8 mouse cellular contexts compared by ENCODE assay signal in genomic region chr6:114916715-114916992, GRCm38 (mm10). TPM values are rescaled to one million over a fixed set of nuclear protein-coding genes. Genes with fewer than 3 reads are reported as not detected.
A peak's percentile ranks its signal among the peaks of the same experiment; 100 is the strongest.
DNase-seq lines count a peak whose midpoint lies in the region; ATAC-seq lines count a peak whose summit lies in the region.

No protein-coding gene starts in this region.

- peak overlapping the region; percentile 67 for H3K4me2 ChIP-seq in heart, embryonic 11.5 days
- peak overlapping the region; percentile 61 for H3K4me2 ChIP-seq in embryonic facial prominence, embryonic 14.5 days (ENCODE audit: low read depth, low read length)
- H3K4me2 ChIP-seq in intestine, embryonic 16.5 days (ENCODE audit: low read depth, low read length) = peak overlapping the region; percentile 75
- peak overlapping the region; percentile 54 for H3K4me2 ChIP-seq in midbrain, embryonic 14.5 days (ENCODE audit: low read length)

- intact Hi-C loops in heart, postnatal 14 days (cut with DNase I) = no loop called here

- DNase-seq in heart, postnatal 14 days = no peak
- peak; percentile 79 for DNase-seq in embryonic facial prominence, embryonic 14.5 days (ENCODE audit: low spot score)
- no peak for DNase-seq in midbrain, embryonic 14.5 days
- no peak for DNase-seq in yolk sac, embryonic 10.5 days (ENCODE audit: low spot score)
- DNase-seq in cerebellum, postnatal 4 days (ENCODE audit: low spot score in 2 of 2) = no peak
- DNase-seq in frontal cortex, adult 2 months (ENCODE audit: extremely low spot score in 1 of 2, low spot score in 1 of 2) = no peak

- H3K27ac ChIP-seq in heart, embryonic 11.5 days (ENCODE audit: low read depth, low read length) = no peak overlapping the region
- H3K27ac ChIP-seq in embryonic facial prominence, embryonic 14.5 days (replicated peaks; ENCODE audit: low read depth, low read length) = peak overlapping the region; percentile 77
- peak overlapping the region; percentile 80 for H3K27ac ChIP-seq in intestine, embryonic 16.5 days (ENCODE audit: low read length)
- 0 out of 2 replicates have a peak overlapping the region, but pooled peaks have one; percentile 23 for H3K27ac ChIP-seq in midbrain, embryonic 14.5 days (replicated peaks; ENCODE audit: low read depth, low read length)

- no peaks in the 10 kb centered on the region for H3K36me3 ChIP-seq in heart, embryonic 11.5 days (ENCODE audit: control insufficient read depth, insufficient read depth, low read length)
- H3K36me3 ChIP-seq in embryonic facial prominence, embryonic 14.5 days (ENCODE audit: control insufficient read depth, insufficient read depth, low read length) = peaks cover 8% of the 10 kb centered on the region; the same call in 1 of the 2 replicates
- H3K36me3 ChIP-seq in intestine, embryonic 16.5 days (ENCODE audit: control insufficient read depth, insufficient read depth, low read length) = no peaks in the 10 kb centered on the region
- no peaks in the 10 kb centered on the region for H3K36me3 ChIP-seq in midbrain, embryonic 14.5 days (ENCODE audit: control insufficient read depth, insufficient read depth, low read length)

- peaks cover 75% of the 10 kb centered on the region for H3K4me1 ChIP-seq in heart, embryonic 11.5 days (ENCODE audit: control insufficient read depth, insufficient read depth, low read length)
- peaks cover 72% of the 10 kb centered on the region for H3K4me1 ChIP-seq in embryonic facial prominence, embryonic 14.5 days (ENCODE audit: control insufficient read depth, insufficient read depth, low read length)
- H3K4me1 ChIP-seq in intestine, embryonic 16.5 days (ENCODE audit: control insufficient read depth, insufficient read depth, low read length) = peaks cover 60% of the 10 kb centered on the region
- peaks cover 79% of the 10 kb centered on the region for H3K4me1 ChIP-seq in midbrain, embryonic 14.5 days (ENCODE audit: control insufficient read depth, insufficient read depth, low read length)

- no peaks in the 10 kb centered on the region for H3K27me3 ChIP-seq in heart, embryonic 11.5 days (ENCODE audit: control insufficient read depth, insufficient read depth, low read length)
- H3K27me3 ChIP-seq in embryonic facial prominence, embryonic 14.5 days (replicated peaks; ENCODE audit: control insufficient read depth, insufficient read depth, low read length) = no peaks in the 10 kb centered on the region
- H3K27me3 ChIP-seq in intestine, embryonic 16.5 days (replicated peaks; ENCODE audit: control insufficient read depth, insufficient read depth, low read length) = no peaks in the 10 kb centered on the region
- no peaks in the 10 kb centered on the region for H3K27me3 ChIP-seq in midbrain, embryonic 14.5 days (ENCODE audit: control insufficient read depth, insufficient read depth, low read length)

- 10% methylated on average over 5 of the region's 5 CpGs for WGBS in heart, embryonic 11.5 days (ENCODE audit: insufficient replicate concordance)
- WGBS in embryonic facial prominence, embryonic 14.5 days = 6% methylated on average over 5 of the region's 5 CpGs
- WGBS in intestine, embryonic 16.5 days = under 1% methylated on average over 5 of the region's 5 CpGs
- WGBS in midbrain, embryonic 14.5 days = 7% methylated on average over 5 of the region's 5 CpGs

- H3K9ac ChIP-seq in heart, embryonic 11.5 days (ENCODE audit: low read depth, low read length) = 0 out of 2 replicates have a peak overlapping the region, but pooled peaks have one; percentile 34
- peak overlapping the region; percentile 26; the same call in 1 of the 2 replicates for H3K9ac ChIP-seq in embryonic facial prominence, embryonic 14.5 days (ENCODE audit: low read depth, low read length)
- peak overlapping the region; percentile 47; the same call in 1 of the 2 replicates for H3K9ac ChIP-seq in intestine, embryonic 16.5 days (ENCODE audit: low read depth, low read length)
- no peak overlapping the region; the same call in 1 of the 2 replicates for H3K9ac ChIP-seq in midbrain, embryonic 14.5 days (replicated peaks; ENCODE audit: low read length)

- 0 out of 2 replicates have a peak overlapping the region, but pooled peaks have one; percentile 3 for H3K4me3 ChIP-seq in heart, embryonic 11.5 days (ENCODE audit: low read depth, low read length)
- H3K4me3 ChIP-seq in embryonic facial prominence, embryonic 14.5 days (ENCODE audit: low read depth, low read length) = peak overlapping the region; percentile 26
- peak overlapping the region; percentile 22 for H3K4me3 ChIP-seq in intestine, embryonic 16.5 days (ENCODE audit: low read length)
- H3K4me3 ChIP-seq in midbrain, embryonic 14.5 days (replicated peaks; ENCODE audit: low read depth, low read length) = no peak overlapping the region

- ATAC-seq in heart, embryonic 11.5 days (replicated peaks; ENCODE audit: insufficient number of reproducible peaks, low FRiP score, low TSS enrichment) = no peak
- ATAC-seq in embryonic facial prominence, embryonic 14.5 days (ENCODE audit: low read depth) = peak; percentile 6; the same call in 1 of the 2 replicates
- peak; percentile 56 for ATAC-seq in intestine, embryonic 16.5 days
- no peak for ATAC-seq in midbrain, embryonic 14.5 days (ENCODE audit: low FRiP score, low TSS enrichment)

- H3K9me3 ChIP-seq in heart, embryonic 11.5 days (replicated peaks; ENCODE audit: control insufficient read depth, low read length) = no peaks in the 10 kb centered on the region
- no peaks in the 10 kb centered on the region for H3K9me3 ChIP-seq in embryonic facial prominence, embryonic 14.5 days (ENCODE audit: control insufficient read depth, low read length)
- no peaks in the 10 kb centered on the region for H3K9me3 ChIP-seq in intestine, embryonic 16.5 days (ENCODE audit: control insufficient read depth, low read length)
- H3K9me3 ChIP-seq in midbrain, embryonic 14.5 days (ENCODE audit: control insufficient read depth, low read length) = no peaks in the 10 kb centered on the region

RNA-seq across cellular contexts. Expression of gene Vgll4, which starts 53.1 kb away (rescaled TPM):
- 49.1 and 51.6 TPM in 2 replicates for polyA plus RNA-seq in heart, embryonic 11.5 days (2014; fragmentation: Nextera tagmentation; extraction: Ambion mirVana)
- total RNA-seq in heart, postnatal 14 days (2021) = 10 to 100 TPM; 28.4 to 29.5 TPM
- 76.8 and 80.2 TPM in 2 replicates for polyA plus RNA-seq in embryonic facial prominence, embryonic 14.5 days (2014; fragmentation: Nextera tagmentation; extraction: Ambion mirVana)
- polyA plus RNA-seq in intestine, embryonic 16.5 days (2015; fragmentation: Nextera tagmentation; extraction: Ambion mirVana) = 66.1 and 75.7 TPM in 2 replicates
- polyA plus RNA-seq in midbrain, embryonic 14.5 days (2014; fragmentation: Nextera tagmentation; extraction: Ambion mirVana) = 32.2 and 42.8 TPM in 2 replicates
- polyA plus RNA-seq in frontal cortex, adult 2 months (2012; rRNA removed) = 33.5 and 37.6 TPM in 2 replicates

Comparison
In these comparisons a context has a peak if more than half of its experiments do, and no peak if none do; other contexts are left out.
1. ATAC-seq: peak in embryonic facial prominence, embryonic 14.5 days (single experiment) and intestine, embryonic 16.5 days (single experiment); none in heart, embryonic 11.5 days (single experiment) and midbrain, embryonic 14.5 days (single experiment).
2. Peak in every context shown above with its lines, with median percentiles within 50 percentile points of each other: H3K4me2 ChIP-seq.